Mouse (Mus musculus): ENCODE measurements around the gene Ubac1. TPM values are rescaled to one million over a fixed set of nuclear protein-coding genes. Genes with fewer than 3 reads are reported as not detected.

Gene Ubac1
- 288 and 302 TPM in 2 replicates for polyA plus RNA-seq (2015; fragmentation: Nextera tagmentation; extraction: Ambion mirVana)

GRCm38 (mm10) chr2:26021561-26022257 is at the start of gene Ubac1:
Ubac1 (minus strand) TSS chr2:26021747.

GRCm38 (mm10) chr2:25983159-25983907 is 38.2 kb downstream of the Ubac1 start, which contains the start of gene Camsap1:
Camsap1 (minus strand) TSS chr2:25983282.

Other genes starting within 250 kb of the Ubac1 start
- not detected in 2 replicates for gene Lcn11, start 244.7 kb downstream of the Ubac1 start, polyA plus RNA-seq (2015; fragmentation: Nextera tagmentation; extraction: Ambion mirVana)
- gene Gm13539, start 239.5 kb downstream of the Ubac1 start, polyA plus RNA-seq (2015; fragmentation: Nextera tagmentation; extraction: Ambion mirVana) = not detected in 2 replicates
- gene Glt6d1, start 205.9 kb downstream of the Ubac1 start, polyA plus RNA-seq (2015; fragmentation: Nextera tagmentation; extraction: Ambion mirVana) = not detected in 2 replicates
- gene Lcn9, start 198.6 kb downstream of the Ubac1 start, polyA plus RNA-seq (2015; fragmentation: Nextera tagmentation; extraction: Ambion mirVana) = not detected in 2 replicates
- gene Sohlh1, start 174.5 kb downstream of the Ubac1 start, polyA plus RNA-seq (2015; fragmentation: Nextera tagmentation; extraction: Ambion mirVana) = not detected in 2 replicates
- gene Kcnt1, start 158.0 kb downstream of the Ubac1 start, polyA plus RNA-seq (2015; fragmentation: Nextera tagmentation; extraction: Ambion mirVana) = 0.26 and 0.45 TPM in 2 replicates
- gene Camsap1, start 38.5 kb downstream of the Ubac1 start, polyA plus RNA-seq (2015; fragmentation: Nextera tagmentation; extraction: Ambion mirVana) = 7.5 and 8.7 TPM in 2 replicates
- 3.4 and 6.3 TPM in 2 replicates for gene Nacc2, start 101.5 kb upstream of the Ubac1 start, polyA plus RNA-seq (2015; fragmentation: Nextera tagmentation; extraction: Ambion mirVana)
- not detected in 2 replicates for gene Lhx3, start 186.5 kb upstream of the Ubac1 start, polyA plus RNA-seq (2015; fragmentation: Nextera tagmentation; extraction: Ambion mirVana)
- gene Qsox2, start 215.8 kb upstream of the Ubac1 start, polyA plus RNA-seq (2015; fragmentation: Nextera tagmentation; extraction: Ambion mirVana) = 7.3 and 8.4 TPM in 2 replicates

Measured in skeletal muscle tissue, postnatal 0 days (tissue).